Mouse (Mus musculus) neural tube, embryonic 13.5 days (tissue): ENCODE results near the gene Eprs. TPM values are rescaled to one million over a fixed set of nuclear protein-coding genes. Genes with fewer than 3 reads are reported as not detected.

Source experiments
- ATAC-seq: fragments of 200-750 bp; cut with Nextera tagmentation; 2 replicates; pipeline ENCODE4 v1.8.0; 2017; ENCODE audit warnings: low read depth, mild to moderate bottlenecking, moderate TSS enrichment, moderate library complexity
- H3K27ac ChIP-seq: fragments of 300-500 bp; sonication (generic); replicated peaks from 2 replicates; pipeline ENCODE4 v1.5.1; 2015; ENCODE audit warnings: moderate library complexity, mild to moderate bottlenecking, inconsistent platforms
- H3K27me3 ChIP-seq: fragments of 300-500 bp; sonication (generic); 2 replicates; pipeline ENCODE4 v1.6.1; 2015; ENCODE audit warnings: mild to moderate bottlenecking, inconsistent platforms
- H3K36me3 ChIP-seq: fragments of 300-500 bp; sonication (generic); 2 replicates; pipeline ENCODE4 v1.6.1; 2015; ENCODE audit warnings: mild to moderate bottlenecking, inconsistent platforms
- H3K4me1 ChIP-seq: fragments of 300-500 bp; sonication (generic); replicated peaks from 2 replicates; pipeline ENCODE4 v1.6.1; 2015; ENCODE audit warnings: inconsistent platforms
- H3K4me2 ChIP-seq: fragments of 300-500 bp; sonication (generic); 2 replicates; pipeline ENCODE4 v1.6.1; 2015; ENCODE audit warnings: inconsistent platforms, mild to moderate bottlenecking, moderate library complexity
- H3K4me3 ChIP-seq: fragments of 300-500 bp; sonication (generic); 2 replicates; pipeline ENCODE4 v1.5.1; 2015; ENCODE audit warnings: mild to moderate bottlenecking, inconsistent platforms
- H3K9ac ChIP-seq: fragments of 300-500 bp; sonication (generic); 2 replicates; pipeline ENCODE4 v1.6.1; 2015; ENCODE audit warnings: moderate library complexity, mild to moderate bottlenecking, inconsistent platforms
- H3K9me3 ChIP-seq: fragments of 300-500 bp; sonication (generic); 2 replicates; pipeline ENCODE4 v1.6.1; 2016; ENCODE audit warnings: inconsistent platforms
- WGBS: fragments of 180-500 bp; shearing (Covaris S2); methylation state at CpG from one replicate; pipeline ENCODE4 v1.1.7; 2015; 5-methylcytosine and 5-hydroxymethylcytosine counted together
- polyA plus RNA-seq: library from polyadenylated mRNA; unstranded; fragments of >200 nt; fragmentation: Nextera tagmentation; extraction: Ambion mirVana; gene quantifications from 2 replicates; pipeline ENCODE4 v1.2.1, GENCODE M21; 2015

Gene Eprs
- polyA plus RNA-seq, 1 experiment from 2014 or later: 134 TPM

DNA sequence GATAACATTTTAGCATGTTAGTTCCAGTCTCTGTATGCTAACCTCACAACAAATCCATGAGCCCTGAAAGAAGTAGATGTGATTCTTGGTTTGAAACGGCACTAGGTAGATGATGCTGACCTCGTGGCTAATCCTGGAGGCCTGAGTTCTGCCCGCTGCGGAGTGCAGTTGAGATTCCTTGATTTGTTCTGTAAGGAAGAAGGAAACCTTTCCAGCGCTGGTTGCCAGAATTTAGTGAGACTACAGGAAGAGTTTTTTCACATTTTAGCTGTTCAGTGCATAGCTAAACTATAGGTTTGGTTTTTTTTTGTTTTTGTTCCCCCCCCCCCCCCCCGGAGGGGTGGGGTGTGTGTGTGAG lies 1.3 kb downstream of the Eprs start:
- ATAC-seq: no peak
- Histone ChIP-seq H3K4me3 (peak overlapping the region; percentile 95), H3K9me3 (no peaks in the 10 kb centered on the region), H3K36me3 (peaks cover 8% of the 10 kb centered on the region; the same call in 1 of the 2 replicates), H3K4me2 (peak overlapping the region; percentile 58), H3K9ac (peak overlapping the region; percentile 89), H3K27me3 (no peaks in the 10 kb centered on the region), H3K27ac (no peak overlapping the region), H3K4me1 (peaks cover 35% of the 10 kb centered on the region)
- WGBS: 51% methylated on average over 6 of the region's 6 CpGs

- ATAC-seq: no peak
- no peak overlapping the region for H3K4me2 ChIP-seq
- H3K9me3 ChIP-seq: no peaks in the 10 kb centered on the region
- no peak overlapping the region for H3K4me3 ChIP-seq
- H3K27ac ChIP-seq: no peak overlapping the region
- H3K27me3 ChIP-seq: no peaks in the 10 kb centered on the region
- H3K9ac ChIP-seq: no peak overlapping the region
- H3K4me1 ChIP-seq: peaks cover 27% of the 10 kb centered on the region
- peaks cover 34% of the 10 kb centered on the region for H3K36me3 ChIP-seq
- 87% methylated on average over 6 of the region's 6 CpGs for WGBS
Observed at GRCm38 (mm10) chr1:185367383-185367782, 4.5 kb downstream of the Eprs start.

DNA sequence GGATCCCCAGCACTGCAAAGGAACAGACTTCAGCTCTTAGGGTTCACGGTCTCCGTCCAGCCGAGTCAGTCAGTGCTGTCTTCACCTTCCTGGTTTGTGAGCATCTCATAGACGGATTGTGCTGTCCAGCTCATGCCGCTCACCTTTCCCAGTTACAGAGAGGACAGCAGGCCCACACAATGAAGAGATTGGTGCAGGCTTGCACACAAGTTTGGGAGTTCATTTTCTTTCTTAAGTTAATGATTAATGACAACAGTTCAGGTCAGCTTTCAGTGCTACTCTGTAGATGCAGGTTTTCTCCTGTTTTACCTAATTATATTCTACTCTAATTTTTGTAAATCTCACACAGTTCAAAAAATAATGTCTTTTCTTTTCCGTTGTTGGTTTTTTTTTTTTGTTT lies 7.1 kb downstream of the Eprs start:
- WGBS: 92% methylated on average over 6 of the region's 6 CpGs
- Histone ChIP-seq H3K9ac (no peak overlapping the region), H3K4me3 (no peak overlapping the region), H3K4me1 (peaks cover 12% of the 10 kb centered on the region), H3K9me3 (no peaks in the 10 kb centered on the region), H3K4me2 (no peak overlapping the region), H3K27me3 (no peaks in the 10 kb centered on the region), H3K36me3 (peaks cover 56% of the 10 kb centered on the region), H3K27ac (no peak overlapping the region)
- ATAC-seq: no peak

DNA sequence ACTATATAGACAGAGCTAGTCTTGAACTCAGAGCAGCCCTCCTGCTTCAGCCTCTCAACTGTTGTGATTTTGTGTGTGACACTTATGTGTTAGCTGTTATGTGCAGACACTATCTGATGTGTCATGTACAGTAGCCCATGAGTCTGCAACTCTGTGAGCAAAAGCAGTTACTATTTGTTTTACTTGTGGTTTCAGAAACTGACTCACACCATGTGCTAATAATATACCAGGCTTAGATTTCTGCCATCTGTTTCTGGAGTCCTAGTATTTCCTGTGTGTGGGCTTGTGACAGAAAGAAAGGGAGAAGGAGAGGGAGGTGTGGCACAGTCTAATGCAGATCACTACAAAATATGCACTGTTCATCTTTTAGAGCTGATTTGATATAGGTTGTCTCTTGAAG lies 13.5 kb downstream of the Eprs start:
- Histone ChIP-seq H3K36me3 (peaks cover 93% of the 10 kb centered on the region), H3K4me1 (no peaks in the 10 kb centered on the region), H3K9me3 (no peaks in the 10 kb centered on the region), H3K27me3 (no peaks in the 10 kb centered on the region), H3K27ac (no peak overlapping the region), H3K4me2 (no peak overlapping the region), H3K9ac (no peak overlapping the region), H3K4me3 (no peak overlapping the region)
- ATAC-seq: no peak

DNA sequence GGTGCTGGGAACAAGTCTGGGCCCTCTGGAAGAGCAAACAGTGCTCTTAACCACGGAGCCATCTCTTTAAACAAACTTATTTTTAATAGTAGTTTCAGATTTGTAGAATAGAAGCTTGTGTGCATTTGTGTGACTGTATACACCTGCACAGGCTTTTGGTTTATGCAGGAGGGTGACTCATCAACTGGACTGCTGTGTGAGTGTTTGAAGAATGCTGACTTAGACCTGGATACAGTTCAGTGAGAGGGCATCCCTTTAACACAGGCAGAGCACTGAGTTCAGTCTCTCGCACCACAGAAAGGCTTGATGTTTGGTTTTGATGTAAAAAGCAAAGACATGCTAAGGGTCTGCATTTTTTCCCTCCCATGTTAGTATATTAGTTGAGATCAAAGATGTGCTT lies 14.6 kb downstream of the Eprs start:
- ATAC-seq: no peak
- Histone ChIP-seq H3K27me3 (no peaks in the 10 kb centered on the region), H3K36me3 (peaks cover 91% of the 10 kb centered on the region), H3K4me1 (no peaks in the 10 kb centered on the region), H3K4me3 (no peak overlapping the region), H3K4me2 (no peak overlapping the region), H3K9ac (no peak overlapping the region), H3K27ac (no peak overlapping the region), H3K9me3 (no peaks in the 10 kb centered on the region)
- 89% methylated on average over 2 of the region's 2 CpGs for WGBS

DNA sequence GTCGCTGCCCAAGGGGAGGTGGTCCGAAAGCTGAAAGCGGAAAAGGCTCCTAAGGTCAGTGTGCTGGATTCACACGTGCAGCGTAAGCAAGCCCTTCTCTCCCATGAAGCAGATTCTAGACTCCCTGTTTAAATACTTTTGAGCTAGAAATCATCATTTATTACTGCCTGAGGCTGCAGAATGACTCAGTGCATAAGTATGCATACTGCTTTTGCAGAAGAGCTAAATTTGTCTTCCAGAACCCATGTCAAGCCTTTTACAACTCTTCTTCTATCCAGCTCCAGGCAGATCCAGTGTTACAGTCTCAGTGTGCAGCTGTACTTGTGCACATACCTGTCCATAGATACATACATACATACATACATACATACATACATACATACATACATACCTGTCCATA lies 38.8 kb downstream of the Eprs start:
- H3K4me1 ChIP-seq: no peaks in the 10 kb centered on the region
- H3K4me2 ChIP-seq: no peak overlapping the region
- no peak overlapping the region for H3K27ac ChIP-seq
- no peak for ATAC-seq
- H3K4me3 ChIP-seq: no peak overlapping the region
- peaks cover 75% of the 10 kb centered on the region for H3K36me3 ChIP-seq
- no peaks in the 10 kb centered on the region for H3K27me3 ChIP-seq
- WGBS: 95% methylated on average over 5 of the region's 5 CpGs
- no peak overlapping the region for H3K9ac ChIP-seq
- H3K9me3 ChIP-seq: no peaks in the 10 kb centered on the region

GRCm38 (mm10) chr1:185404021-185404420 lies 41.2 kb downstream of the Eprs start:
- H3K27ac ChIP-seq: no peak overlapping the region
- no peaks in the 10 kb centered on the region for H3K27me3 ChIP-seq
- H3K36me3 ChIP-seq: peaks cover 76% of the 10 kb centered on the region
- no peak overlapping the region for H3K4me2 ChIP-seq
- WGBS: 42% methylated on average over 2 of the region's 2 CpGs
- H3K4me1 ChIP-seq: no peaks in the 10 kb centered on the region
- no peaks in the 10 kb centered on the region for H3K9me3 ChIP-seq
- H3K9ac ChIP-seq: no peak overlapping the region
- no peak overlapping the region for H3K4me3 ChIP-seq
- ATAC-seq: no peak

GRCm38 (mm10) chr1:185405921-185406320 lies 43.1 kb downstream of the Eprs start:
- ATAC-seq: no peak
- Histone ChIP-seq H3K4me2 (no peak overlapping the region), H3K9ac (no peak overlapping the region), H3K4me3 (no peak overlapping the region), H3K27ac (no peak overlapping the region), H3K27me3 (no peaks in the 10 kb centered on the region), H3K4me1 (no peaks in the 10 kb centered on the region), H3K36me3 (peaks cover 79% of the 10 kb centered on the region), H3K9me3 (no peaks in the 10 kb centered on the region)
- WGBS: 93% methylated on average over 10 of the region's 10 CpGs

GRCm38 (mm10) chr1:185409831-185410230 lies 47.0 kb downstream of the Eprs start:
- H3K9me3 ChIP-seq: no peaks in the 10 kb centered on the region
- no peak overlapping the region for H3K4me2 ChIP-seq
- 80% methylated on average over 3 of the region's 3 CpGs for WGBS
- H3K4me1 ChIP-seq: no peaks in the 10 kb centered on the region
- no peaks in the 10 kb centered on the region for H3K27me3 ChIP-seq
- H3K4me3 ChIP-seq: no peak overlapping the region
- no peak overlapping the region for H3K9ac ChIP-seq
- H3K36me3 ChIP-seq: peaks cover 83% of the 10 kb centered on the region
- no peak for ATAC-seq
- H3K27ac ChIP-seq: no peak overlapping the region

- H3K27me3 ChIP-seq: no peaks in the 10 kb centered on the region
- H3K4me2 ChIP-seq: no peak overlapping the region
- WGBS: 91% methylated on average over 9 of the region's 9 CpGs
- ATAC-seq: no peak
- H3K9me3 ChIP-seq: no peaks in the 10 kb centered on the region
- no peak overlapping the region for H3K4me3 ChIP-seq
- H3K9ac ChIP-seq: no peak overlapping the region
- no peaks in the 10 kb centered on the region for H3K4me1 ChIP-seq
- H3K36me3 ChIP-seq: peaks cover 87% of the 10 kb centered on the region
- H3K27ac ChIP-seq: no peak overlapping the region
Observed at GRCm38 (mm10) chr1:185418011-185418410, 55.2 kb downstream of the Eprs start.

DNA sequence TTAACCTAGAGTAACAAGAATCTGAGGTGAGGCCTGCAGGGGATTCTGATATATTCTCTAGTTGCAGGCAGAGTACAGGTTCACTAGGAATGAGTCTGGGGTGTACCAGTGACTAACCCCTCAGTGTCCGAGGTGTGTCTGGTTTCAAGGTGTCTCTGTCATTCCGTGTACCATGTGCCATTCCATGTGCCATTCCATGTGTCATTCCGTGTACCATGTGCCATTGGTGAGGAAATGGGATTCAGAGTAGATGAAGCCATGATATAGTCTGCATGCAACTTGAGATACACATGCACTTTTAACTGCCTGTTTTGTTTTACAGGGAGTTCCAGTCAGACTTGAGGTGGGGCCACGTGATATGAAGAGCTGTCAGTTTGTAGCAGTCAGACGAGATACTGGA lies 57.0 kb downstream of the Eprs start:
- WGBS: 93% methylated on average over 5 of the region's 5 CpGs
- Histone ChIP-seq H3K4me1 (no peaks in the 10 kb centered on the region), H3K9me3 (no peaks in the 10 kb centered on the region), H3K9ac (no peak overlapping the region), H3K27me3 (no peaks in the 10 kb centered on the region), H3K27ac (no peak overlapping the region), H3K4me2 (no peak overlapping the region), H3K4me3 (no peak overlapping the region), H3K36me3 (peaks cover 89% of the 10 kb centered on the region)
- no peak for ATAC-seq

GRCm38 (mm10) chr1:185420776-185421175 lies 57.9 kb downstream of the Eprs start:
- WGBS: 98% methylated on average over 6 of the region's 6 CpGs
- no peak overlapping the region for H3K4me3 ChIP-seq
- H3K36me3 ChIP-seq: peaks cover 89% of the 10 kb centered on the region
- H3K4me2 ChIP-seq: no peak overlapping the region
- H3K4me1 ChIP-seq: no peaks in the 10 kb centered on the region
- no peaks in the 10 kb centered on the region for H3K9me3 ChIP-seq
- no peaks in the 10 kb centered on the region for H3K27me3 ChIP-seq
- no peak for ATAC-seq
- no peak overlapping the region for H3K27ac ChIP-seq
- H3K9ac ChIP-seq: no peak overlapping the region

GRCm38 (mm10) chr1:185426583-185426982 lies 63.7 kb downstream of the Eprs start:
- WGBS: 94% methylated on average over 5 of the region's 5 CpGs
- H3K9ac ChIP-seq: no peak overlapping the region
- H3K4me2 ChIP-seq: no peak overlapping the region
- ATAC-seq: no peak
- H3K4me1 ChIP-seq: no peaks in the 10 kb centered on the region
- no peaks in the 10 kb centered on the region for H3K9me3 ChIP-seq
- H3K4me3 ChIP-seq: no peak overlapping the region
- H3K36me3 ChIP-seq: peaks cover 81% of the 10 kb centered on the region
- H3K27ac ChIP-seq: no peak overlapping the region
- no peaks in the 10 kb centered on the region for H3K27me3 ChIP-seq
